In the genomic region with DNA sequence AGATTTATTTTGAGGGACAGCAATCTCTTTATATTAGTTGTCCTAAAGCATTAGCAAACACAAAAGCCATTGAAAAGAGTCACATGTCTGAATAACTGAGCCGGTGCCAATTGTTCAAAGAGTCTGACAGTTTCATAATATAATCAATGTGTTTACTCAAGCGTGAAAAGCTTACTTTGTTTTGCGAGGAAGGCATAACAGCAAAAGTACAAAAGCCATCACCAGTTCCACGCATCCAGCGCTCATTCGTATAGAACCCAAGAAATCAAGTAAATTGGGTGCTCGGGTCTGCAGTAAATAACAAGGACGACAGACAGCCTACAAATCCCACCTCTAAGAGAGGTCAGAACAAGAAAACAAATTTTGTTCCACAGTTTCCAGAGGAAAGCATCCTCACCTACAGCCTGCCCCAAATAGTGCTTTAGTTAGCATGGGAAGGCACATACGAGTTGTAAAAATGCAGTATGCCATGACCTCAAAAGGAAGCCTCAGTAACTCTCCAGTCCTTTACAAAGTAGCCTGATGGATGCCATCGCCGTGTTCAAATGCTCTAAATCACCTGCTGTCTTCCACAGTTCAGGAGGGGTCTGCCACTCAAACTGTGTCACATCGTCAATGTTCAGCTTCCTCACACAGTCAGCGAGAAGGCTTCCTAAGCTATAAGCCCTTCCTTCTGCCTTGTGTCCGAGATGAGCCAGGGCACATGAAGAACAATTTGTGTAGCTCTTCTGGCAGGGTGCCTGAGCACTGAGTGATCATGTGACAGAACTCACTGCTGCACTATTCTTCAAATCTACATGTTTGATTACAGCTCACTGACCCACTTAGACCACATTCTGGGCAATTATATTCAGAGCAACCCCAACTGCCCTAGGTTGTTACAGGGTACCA, we compare ENCODE assay signal across 8 mouse cellular contexts. TPM values are rescaled to one million over a fixed set of nuclear protein-coding genes. Genes with fewer than 3 reads are reported as not detected.
DNase-seq lines count a peak whose midpoint lies in the region; ATAC-seq lines count a peak whose summit lies in the region.

No protein-coding gene starts in this region.

- peak overlapping the region; percentile 23; the same call in 1 of the 2 replicates for H3K9ac ChIP-seq in heart, embryonic 16.5 days (ENCODE audit: low read length)
- no peak overlapping the region for H3K9ac ChIP-seq in midbrain, embryonic 14.5 days (replicated peaks; ENCODE audit: low read length)

- peak; percentile 76 for ATAC-seq in heart, embryonic 16.5 days (replicated peaks; ENCODE audit: extremely low read depth, insufficient read depth, low FRiP score)
- ATAC-seq in midbrain, embryonic 14.5 days (ENCODE audit: low FRiP score, low TSS enrichment) = peak; percentile 63

- peak; percentile 25 for DNase-seq in right cerebral cortex, postnatal 4 days
- DNase-seq in right cerebral cortex, postnatal 25 days = no peak
- DNase-seq in cerebellum, postnatal 25 days = peak; percentile 42 to 60
- peak; percentile 64 for DNase-seq in midbrain, embryonic 14.5 days
- DNase-seq in gastrocnemius, postnatal 14 days = no peak
- DNase-seq in B cell, adult 2 months = no peak
- no peak for DNase-seq in right cerebral cortex, postnatal 14 days

- peak overlapping the region; percentile 73 for H3K27ac ChIP-seq in heart, embryonic 16.5 days (ENCODE audit: low read length)
- no peak overlapping the region for H3K27ac ChIP-seq in midbrain, embryonic 14.5 days (replicated peaks; ENCODE audit: low read depth, low read length)

- intact Hi-C loops in gastrocnemius, postnatal 14 days (cut with DNase I; ENCODE audit: low total_unique reads) = no loop called here

- WGBS in heart, embryonic 16.5 days = 66% methylated on average over 14 of the region's 14 CpGs
- 4% methylated on average over 14 of the region's 14 CpGs for WGBS in midbrain, embryonic 14.5 days

- 0 out of 2 replicates have a peak overlapping the region, but pooled peaks have one; percentile 4 for H3K4me3 ChIP-seq in heart, embryonic 16.5 days (ENCODE audit: low read length)
- no peak overlapping the region for H3K4me3 ChIP-seq in midbrain, embryonic 14.5 days (replicated peaks; ENCODE audit: low read depth, low read length)

- peak overlapping the region; percentile 30; the same call in 1 of the 2 replicates for H3K4me2 ChIP-seq in heart, embryonic 16.5 days (ENCODE audit: low read depth, low read length)
- H3K4me2 ChIP-seq in midbrain, embryonic 14.5 days (ENCODE audit: low read length) = peak overlapping the region; percentile 36

- peaks cover 25% of the 10 kb centered on the region for H3K4me1 ChIP-seq in heart, embryonic 16.5 days (ENCODE audit: control insufficient read depth, insufficient read depth, low read length)
- H3K4me1 ChIP-seq in midbrain, embryonic 14.5 days (ENCODE audit: control insufficient read depth, insufficient read depth, low read length) = peaks cover 19% of the 10 kb centered on the region

- H3K36me3 ChIP-seq in heart, embryonic 16.5 days (ENCODE audit: control insufficient read depth, insufficient read depth) = no peaks in the 10 kb centered on the region
- H3K36me3 ChIP-seq in midbrain, embryonic 14.5 days (ENCODE audit: control insufficient read depth, insufficient read depth, low read length) = no peaks in the 10 kb centered on the region

- H3K27me3 ChIP-seq in heart, embryonic 16.5 days (ENCODE audit: control insufficient read depth, insufficient read depth, low read length) = no peaks in the 10 kb centered on the region
- peaks cover 12% of the 10 kb centered on the region for H3K27me3 ChIP-seq in midbrain, embryonic 14.5 days (ENCODE audit: control insufficient read depth, insufficient read depth, low read length)

- no peaks in the 10 kb centered on the region for H3K9me3 ChIP-seq in heart, embryonic 16.5 days (replicated peaks; ENCODE audit: control insufficient read depth, low read length)
- no peaks in the 10 kb centered on the region for H3K9me3 ChIP-seq in midbrain, embryonic 14.5 days (ENCODE audit: control insufficient read depth, low read length)

RNA-seq across cellular contexts. Expression of gene Lrrc1, which starts 41.9 kb away (rescaled TPM):
- polyA plus RNA-seq in heart, embryonic 16.5 days (2015; fragmentation: Nextera tagmentation; extraction: Ambion mirVana) = 19.5 and 23.6 TPM in 2 replicates
- polyA plus RNA-seq in midbrain, embryonic 14.5 days (2014; fragmentation: Nextera tagmentation; extraction: Ambion mirVana) = 5.1 and 7.1 TPM in 2 replicates
- total RNA-seq in gastrocnemius, postnatal 14 days (2021) = 1 to 10 TPM; 1.2 to 1.6 TPM

Comparison
In these comparisons a context has a peak if more than half of its experiments do, and no peak if none do; other contexts are left out.
1. DNase-seq: peak in right cerebral cortex, postnatal 4 days (single experiment), cerebellum, postnatal 25 days (2 of 2) and midbrain, embryonic 14.5 days (single experiment); none in right cerebral cortex, postnatal 25 days (single experiment), gastrocnemius, postnatal 14 days (single experiment), B cell, adult 2 months (0 of 2) and right cerebral cortex, postnatal 14 days (single experiment).